In genomic region chr10:51975137-51975536, GRCm38 (mm10) we compare ENCODE assay signal across 24 mouse cellular contexts. TPM values are rescaled to one million over a fixed set of nuclear protein-coding genes. Genes with fewer than 3 reads are reported as not detected.
DNase-seq lines count a peak whose midpoint lies in the region; ATAC-seq lines count a peak whose summit lies in the region.
"Had no signal": no experiment of that assay in that cellular context is flagged by ENCODE, and none has a peak within 500 bp of the region (broad histone marks: within the 10 kb centered on the region; RNA-seq: fewer than 3 reads in every experiment).

No protein-coding gene starts in this region.

- no peak overlapping the region for H3K4me2 ChIP-seq in stomach, embryonic 15.5 days
- H3K4me2 ChIP-seq: embryonic facial prominence, embryonic 15.5 days; limb, embryonic 13.5 days had no signal

- ATAC-seq in stomach, embryonic 15.5 days (ENCODE audit: insufficient read depth, low FRiP score, low read depth) = 0 out of 2 replicates have a peak, but pooled peaks have one; percentile 31
- ATAC-seq: activated CD4-positive, CD25-positive, alpha-beta regulatory T cell, adult 4 months had no signal

- H3K4me1 ChIP-seq in stomach, embryonic 15.5 days = no peaks in the 10 kb centered on the region
- H3K4me1 ChIP-seq: embryonic facial prominence, embryonic 15.5 days; hindbrain, embryonic 10.5 days; limb, embryonic 13.5 days; midbrain, embryonic 10.5 days had no signal

- WGBS in stomach, embryonic 15.5 days = 72% methylated on average over 4 of the region's 4 CpGs

- intact Hi-C loops in gastrocnemius, postnatal 36 days (cut with DNase I) = no loop called here

- no peaks in the 10 kb centered on the region for H3K36me3 ChIP-seq in stomach, embryonic 15.5 days
- H3K36me3 ChIP-seq: embryonic facial prominence, embryonic 15.5 days; hindbrain, embryonic 10.5 days; limb, embryonic 13.5 days; midbrain, embryonic 10.5 days had no signal

- no peaks in the 10 kb centered on the region for H3K27me3 ChIP-seq in stomach, embryonic 15.5 days (replicated peaks)
- H3K27me3 ChIP-seq: embryonic facial prominence, embryonic 15.5 days; limb, embryonic 13.5 days had no signal

- H3K9me3 ChIP-seq in stomach, embryonic 15.5 days = no peaks in the 10 kb centered on the region
- H3K9me3 ChIP-seq: embryonic facial prominence, embryonic 15.5 days; hindbrain, embryonic 10.5 days; limb, embryonic 13.5 days; midbrain, embryonic 10.5 days had no signal

- no peak overlapping the region for H3K4me3 ChIP-seq in stomach, embryonic 15.5 days (replicated peaks)
- H3K4me3 ChIP-seq: embryonic facial prominence, embryonic 15.5 days; hindbrain, embryonic 10.5 days; limb, embryonic 13.5 days; midbrain, embryonic 10.5 days had no signal

- DNase-seq in adrenal gland, adult 2 months = peak; percentile 58
- DNase-seq in adrenal gland, postnatal 4 days (ENCODE audit: low spot score in 2 of 2) = no peak
- peak; percentile 43 for DNase-seq in right cerebral cortex, adult 18-20 months
- DNase-seq in right cerebral cortex, postnatal 14 days = no peak
- peak; percentile 8 for DNase-seq in adrenal gland, adult 8-10 months
- no peak for DNase-seq in gastrocnemius, postnatal 36 days
- no peak for DNase-seq in layer of hippocampus, adult 9-10 months (ENCODE audit: low spot score)
- DNase-seq: B cell, adult 2 months; cerebellum, adult 11-12 months; cerebellum, postnatal 25 days; kidney, adult 18-20 months; layer of hippocampus, postnatal 36 days; retina, postnatal 1 day had no signal

- H3K9ac ChIP-seq in stomach, embryonic 15.5 days = no peak overlapping the region
- H3K9ac ChIP-seq: embryonic facial prominence, embryonic 15.5 days; limb, embryonic 13.5 days; liver, embryonic 14.5 days had no signal

- H3K27ac ChIP-seq in stomach, embryonic 15.5 days = no peak overlapping the region
- H3K27ac ChIP-seq: embryonic facial prominence, embryonic 15.5 days; hindbrain, embryonic 10.5 days; kidney, postnatal 0 days; limb, embryonic 13.5 days; liver, embryonic 14.5 days; macrophage; midbrain, embryonic 10.5 days had no signal

RNA-seq across cellular contexts. Expression of gene Vgll2, which starts 47.2 kb away (rescaled TPM):
- not detected for total RNA-seq in adrenal gland, adult 2 months (2021)
- 0.10 TPM in 1 of 2 replicates, not detected in the other for polyA plus RNA-seq in adrenal gland, adult 2 months (2012; rRNA removed)
- total RNA-seq in adrenal gland, postnatal 4 days (2021) = 1 to 10 TPM; 1.6 to 4.3 TPM
- not detected for total RNA-seq in adrenal gland, adult 8-10 months (2022)
- polyA plus RNA-seq in stomach, embryonic 15.5 days (2015; fragmentation: Nextera tagmentation; extraction: Ambion mirVana) = 0.08 and 0.55 TPM in 2 replicates
- 100 to 1,000 TPM in 1 of 2 experiments, 10 to 100 TPM in 1; 70.7 to 109 TPM for total RNA-seq in gastrocnemius, postnatal 36 days (2021)
- total RNA-seq: layer of hippocampus, postnatal 36 days; midbrain, postnatal 0 days had no signal
- polyA plus RNA-seq: activated CD4-positive, CD25-positive, alpha-beta regulatory T cell, adult 4 months; kidney, postnatal 0 days; macrophage; spleen, adult 2 months had no signal

Comparison
In these comparisons a context has a peak if more than half of its experiments do, and no peak if none do; other contexts are left out.
1. DNase-seq: peak in adrenal gland, adult 2 months (single experiment), right cerebral cortex, adult 18-20 months (single experiment) and adrenal gland, adult 8-10 months (single experiment); none in adrenal gland, postnatal 4 days (0 of 2), right cerebral cortex, postnatal 14 days (single experiment), gastrocnemius, postnatal 36 days (0 of 2) and layer of hippocampus, adult 9-10 months (single experiment).
2. RNA of gene Vgll2, which starts 47.2 kb away (total RNA-seq): 70.7 to 109 TPM in gastrocnemius, postnatal 36 days; 1.6 to 4.3 TPM in adrenal gland, postnatal 4 days, not detected in adrenal gland, adult 2 months and not detected in adrenal gland, adult 8-10 months; every median in the first group is over 10 times any median in the second.